Mouse (Mus musculus) cerebellum, adult 2 months (tissue): ENCODE measurements around the gene Habp2.

Source experiments
- CTCF ChIP-seq: fragments of 200-500 bp; IDR thresholded peaks from 2 replicates; pipeline ENCODE4 v1.5.1; 2011; ENCODE audit warnings: low read depth, mild to moderate bottlenecking, control low read depth, low read length, moderate library complexity, borderline replicate concordance; ENCODE audit not compliant: insufficient read depth
- POLR2A ChIP-seq: fragments of 200-500 bp; IDR thresholded peaks from 2 replicates; pipeline ENCODE4 v1.6.1; 2011; ENCODE audit warnings: low read length, control low read depth, borderline replicate concordance; ENCODE audit not compliant: insufficient read depth

GRCm38 (mm10) chr19:56363721-56364460 is 77.0 kb downstream of the Habp2 start:
- no peak for TF ChIP-seq CTCF
- TF ChIP-seq POLR2A = no peak
